Comparison of ENCODE assay signal across 16 mouse cellular contexts in genomic region chr14:102922496-102922993, GRCm38 (mm10). TPM values are rescaled to one million over a fixed set of nuclear protein-coding genes. Genes with fewer than 3 reads are reported as not detected.
DNase-seq lines count a peak whose midpoint lies in the region; ATAC-seq and TF ChIP-seq lines count a peak whose summit lies in the region.
"Had no signal": no experiment of that assay in that cellular context is flagged by ENCODE, and none has a peak within 500 bp of the region (broad histone marks: within the 10 kb centered on the region; RNA-seq: fewer than 3 reads in every experiment).

No protein-coding gene starts in this region.

- in situ Hi-C loops in CH12.LX (cut with MboI; ENCODE audit: low pct_ligation_motif_present, low pct_unique_long_range_greater_than_20kb, low sequenced_read_pairs), result no loop called here

- no peak overlapping the region for H3K4me2 ChIP-seq in kidney, postnatal 0 days (ENCODE audit: low read length)
- H3K4me2 ChIP-seq in CH12.LX (ENCODE audit: insufficient read depth, low read depth, poor library complexity, severe bottlenecking), result no peak overlapping the region
- H3K4me2 ChIP-seq: kidney, embryonic 15.5 days; liver, embryonic 12.5 days; neural tube, embryonic 13.5 days had no signal

- H3K79me2 ChIP-seq in CH12.LX (replicated peaks; ENCODE audit: control insufficient read depth, extremely low read depth, insufficient read depth, poor library complexity, severe bottlenecking), result no peaks in the 10 kb centered on the region

- dilution Hi-C loops in CH12.LX (cut with MboI; ENCODE audit: extremely low pct_ligation_motif_present, extremely low pct_unique_long_range_greater_than_20kb, low sequenced_read_pairs), result no loop called here

- no peaks in the 10 kb centered on the region for H3K36me3 ChIP-seq in kidney, postnatal 0 days (ENCODE audit: insufficient read depth, low read length)
- H3K36me3 ChIP-seq in CH12.LX (replicated peaks in 1 of 2; ENCODE audit: control insufficient read depth in 1 of 2, insufficient read depth in 1 of 2, low read length in 1 of 2), result no peaks in the 10 kb centered on the region
- H3K36me3 ChIP-seq: kidney, embryonic 15.5 days; liver, embryonic 12.5 days; neural tube, embryonic 13.5 days had no signal

- no peak for TF ChIP-seq POLR2A in CH12.LX (IDR thresholded peaks at IDR 0.05; ENCODE audit: low read depth, low read length)

- H3K9me3 ChIP-seq in kidney, postnatal 0 days (replicated peaks; ENCODE audit: low read length), result no peaks in the 10 kb centered on the region
- no peaks in the 10 kb centered on the region for H3K9me3 ChIP-seq in CH12.LX (replicated peaks; ENCODE audit: low read length)
- H3K9me3 ChIP-seq: kidney, embryonic 15.5 days; liver, embryonic 12.5 days; neural tube, embryonic 13.5 days had no signal

- no peak for TF ChIP-seq CTCF in kidney, postnatal 0 days (IDR thresholded peaks at IDR 0.05; ENCODE audit: low read depth)
- TF ChIP-seq CTCF in CH12.LX (conservative IDR thresholded peaks at IDR 0.05 in 1 of 2, IDR thresholded peaks at IDR 0.05 in 1 of 2; ENCODE audit: low read depth in 2 of 2, low read length in 2 of 2), result no peak

- no peak overlapping the region for H3K4me3 ChIP-seq in kidney, postnatal 0 days (replicated peaks; ENCODE audit: low read depth, low read length)
- H3K4me3 ChIP-seq in CH12.LX (replicated peaks in 1 of 3; ENCODE audit: low read depth in 2 of 3, low read length in 2 of 3, poor library complexity in 1 of 3), result no peak overlapping the region
- H3K4me3 ChIP-seq: kidney, embryonic 15.5 days; liver, embryonic 12.5 days; neural tube, embryonic 13.5 days had no signal

- no peak overlapping the region for H3K9ac ChIP-seq in kidney, postnatal 0 days (ENCODE audit: low read depth, low read length)
- no peak overlapping the region for H3K9ac ChIP-seq in CH12.LX (ENCODE audit: insufficient read depth, low read depth)
- H3K9ac ChIP-seq: kidney, embryonic 15.5 days; liver, embryonic 12.5 days; neural tube, embryonic 13.5 days had no signal

- peak; percentile 20 for DNase-seq in kidney, postnatal 0 days (ENCODE audit: low spot score)
- no peak for DNase-seq in kidney, postnatal 25 days
- DNase-seq in CH12.LX (ENCODE audit: extremely low read depth), result no peak
- DNase-seq in c-Kit-positive CD71-negative TER-119-negative erythroid progenitor cells, embryonic 14.5 days (ENCODE audit: low read depth), result peak; percentile 30
- no peak for DNase-seq in layer of hippocampus, adult 8-10 months (ENCODE audit: low spot score in 2 of 2)
- no peak for DNase-seq in thymus, postnatal 14 days
- DNase-seq: adrenal gland, postnatal 14 days; cerebellum, postnatal 10 days; heart, postnatal 10 days; right cerebral cortex, postnatal 4 days; thymus, postnatal 4 days had no signal

- no peak for TF ChIP-seq EP300 in CH12.LX (IDR thresholded peaks at IDR 0.05; ENCODE audit: low read length)

- no peaks in the 10 kb centered on the region for H3K4me1 ChIP-seq in kidney, postnatal 0 days (replicated peaks; ENCODE audit: insufficient read depth, low read length)
- H3K4me1 ChIP-seq in CH12.LX (ENCODE audit: control insufficient read depth in 1 of 2, insufficient read depth in 2 of 2), result peaks cover 16 to 59% of the 10 kb centered on the region in 2 experiments
- H3K4me1 ChIP-seq: liver, embryonic 12.5 days had no signal

- no peak overlapping the region for H3K27ac ChIP-seq in kidney, postnatal 0 days
- no peak overlapping the region for H3K27ac ChIP-seq in CH12.LX (ENCODE audit: insufficient read depth, low read depth)
- H3K27ac ChIP-seq: kidney, embryonic 15.5 days; liver, embryonic 12.5 days; neural tube, embryonic 13.5 days had no signal

- WGBS in kidney, postnatal 0 days, result 77% methylated on average over 5 of the region's 5 CpGs

- no peak for TF ChIP-seq RAD21 in CH12.LX (IDR thresholded peaks at IDR 0.05; ENCODE audit: low read depth, low read length)

- no peaks in the 10 kb centered on the region for H3K27me3 ChIP-seq in kidney, postnatal 0 days (ENCODE audit: insufficient read depth, low read length)
- H3K27me3 ChIP-seq in CH12.LX (replicated peaks), result no peaks in the 10 kb centered on the region
- H3K27me3 ChIP-seq: kidney, embryonic 15.5 days; liver, embryonic 12.5 days; neural tube, embryonic 13.5 days had no signal

- ATAC-seq in kidney, postnatal 0 days (replicated peaks; ENCODE audit: low FRiP score, low read depth), result no peak
- ATAC-seq in monocyte, adult 5-6 weeks (replicated peaks; ENCODE audit: insufficient number of reproducible peaks, low FRiP score, low TSS enrichment, poor library complexity, severe bottlenecking), result peak; percentile 79
- ATAC-seq: forebrain, embryonic 14.5 days; liver, embryonic 12.5 days had no signal

TF ChIP-seq in CH12.LX, 34 proteins besides CTCF, POLR2A, EP300 and RAD21:
- TF ChIP-seq MAFK (IDR thresholded peaks at IDR 0.05; ENCODE audit: insufficient replicate concordance, low read length) (no peak), BHLHE40 (IDR thresholded peaks at IDR 0.05; ENCODE audit: low read depth, low read length) (no peak), MEF2A (IDR thresholded peaks at IDR 0.05; ENCODE audit: borderline replicate concordance, low read depth, low read length) (no peak), NELFE (IDR thresholded peaks at IDR 0.05; ENCODE audit: low read depth, low read length) (no peak), IRF4 (IDR thresholded peaks at IDR 0.05; ENCODE audit: low read depth, low read length) (0 out of 2 replicates have a peak, but pooled peaks have one; percentile 16), TBP (conservative IDR thresholded peaks at IDR 0.05; ENCODE audit: low read depth, low read length) (no peak), ZMIZ1 (IDR thresholded peaks at IDR 0.05; ENCODE audit: low read depth, low read length) (no peak)

RNA-seq across cellular contexts. Expression of gene Kctd12, which starts 59.9 kb away (rescaled TPM):
- 8.6 and 8.7 TPM in 2 replicates for polyA plus RNA-seq in kidney, postnatal 0 days (2015; fragmentation: Nextera tagmentation; extraction: Ambion mirVana)
- 29.8 and 35.4 TPM in 2 replicates for total RNA-seq in CH12.LX (2012; rRNA removed)
- total RNA-seq in CH12.LX (2014; rRNA removed), result 21.8 and 23.5 TPM in 2 replicates
- polyA plus RNA-seq in CH12.LX (2012; ENCODE audit: insufficient read length, low read depth), result 17.5 and 21.4 TPM in 2 replicates
- 144 to 172 TPM (median 153 TPM) in 3 replicates for total RNA-seq in monocyte, adult 5-6 weeks (2017)
- total RNA-seq in layer of hippocampus, adult 8-10 months (2022), result 100 to 1,000 TPM; 107 to 114 (median 111) TPM

Comparison
In these comparisons a context has a peak if more than half of its experiments do, and no peak if none do; other contexts are left out.
1. DNase-seq: peak in kidney, postnatal 0 days (single experiment) and c-Kit-positive CD71-negative TER-119-negative erythroid progenitor cells, embryonic 14.5 days (single experiment); none in kidney, postnatal 25 days (0 of 2), CH12.LX (single experiment), layer of hippocampus, adult 8-10 months (0 of 2) and thymus, postnatal 14 days (single experiment).